Mouse (Mus musculus): ENCODE measurements around the gene Srr.

The Srr gene

GRCm38 (mm10) chr11:74925577-74926387, at the start of gene Srr, which contains the start of gene Smg6:
Gene Srr, minus strand, starts transcription at chr11:74925948.
Gene Smg6, plus strand, starts transcription at chr11:74925823.
- DNase-seq (ENCODE audit: low read depth), result peak; percentile 91

- no peak for DNase-seq (ENCODE audit: low read depth)
Observed at GRCm38 (mm10) chr11:74974615-74975014, 48.9 kb upstream of the Srr start.

- DNase-seq (ENCODE audit: low read depth), result no peak
Observed at GRCm38 (mm10) chr11:74973290-74974157, 47.8 kb upstream of the Srr start.

- DNase-seq (ENCODE audit: low read depth), result no peak
Observed at GRCm38 (mm10) chr11:74965516-74965915, 39.8 kb upstream of the Srr start.

- DNase-seq (ENCODE audit: low read depth), result no peak
Observed at GRCm38 (mm10) chr11:74962846-74963407, 37.2 kb upstream of the Srr start.

- DNase-seq (ENCODE audit: low read depth), result no peak
Observed at GRCm38 (mm10) chr11:74961953-74962352, 36.2 kb upstream of the Srr start.

GRCm38 (mm10) chr11:74960031-74960551, 34.3 kb upstream of the Srr start:
- no peak for DNase-seq (ENCODE audit: low read depth)

GRCm38 (mm10) chr11:74959501-74959900, 33.8 kb upstream of the Srr start:
- DNase-seq (ENCODE audit: low read depth), result no peak

GRCm38 (mm10) chr11:74957600-74957999, 31.9 kb upstream of the Srr start:
- DNase-seq (ENCODE audit: low read depth), result no peak

- DNase-seq (ENCODE audit: low read depth), result no peak
Observed at GRCm38 (mm10) chr11:74956006-74956405, 30.3 kb upstream of the Srr start.

GRCm38 (mm10) chr11:74954901-74955300, 29.2 kb upstream of the Srr start:
- no peak for DNase-seq (ENCODE audit: low read depth)

- peak; percentile 43 for DNase-seq (ENCODE audit: low read depth)
Observed at GRCm38 (mm10) chr11:74946348-74946747, 20.6 kb upstream of the Srr start.

GRCm38 (mm10) chr11:74930391-74930790, 4.6 kb upstream of the Srr start:
- no peak for DNase-seq (ENCODE audit: low read depth)

GRCm38 (mm10) chr11:74929111-74929510, 3.4 kb upstream of the Srr start:
- DNase-seq (ENCODE audit: low read depth), result no peak

GRCm38 (mm10) chr11:74927236-74927725, 1.5 kb upstream of the Srr start:
- no peak for DNase-seq (ENCODE audit: low read depth)

- peak; percentile 68 for DNase-seq (ENCODE audit: low read depth)
Observed at GRCm38 (mm10) chr11:74926388-74927005, 749 bp upstream of the Srr start.

- DNase-seq (ENCODE audit: low read depth), result no peak
Observed at GRCm38 (mm10) chr11:74924149-74924548, 1.6 kb downstream of the Srr start.

GRCm38 (mm10) chr11:74919249-74919648, 6.5 kb downstream of the Srr start:
- no peak for DNase-seq (ENCODE audit: low read depth)

GRCm38 (mm10) chr11:74912492-74912891, 13.3 kb downstream of the Srr start:
- DNase-seq (ENCODE audit: low read depth), result no peak

- no peak for DNase-seq (ENCODE audit: low read depth)
Observed at GRCm38 (mm10) chr11:74909978-74910377, 15.8 kb downstream of the Srr start.

- DNase-seq (ENCODE audit: low read depth), result no peak
Observed at GRCm38 (mm10) chr11:74908618-74909399, 16.9 kb downstream of the Srr start.
